Mouse (Mus musculus): ENCODE data around the gene Pkhd1.
"Not testable (repeated sequence)": the region's sequence is repeated elsewhere in the genome, so short reads cannot be mapped to it uniquely, and the experiment has no call there.

Pkhd1 gene

GRCm38 (mm10) chr1:20486087-20486486, 131.8 kb downstream of the Pkhd1 start:
- no peak for DNase-seq (ENCODE audit: low spot score in 2 of 2)

DNA sequence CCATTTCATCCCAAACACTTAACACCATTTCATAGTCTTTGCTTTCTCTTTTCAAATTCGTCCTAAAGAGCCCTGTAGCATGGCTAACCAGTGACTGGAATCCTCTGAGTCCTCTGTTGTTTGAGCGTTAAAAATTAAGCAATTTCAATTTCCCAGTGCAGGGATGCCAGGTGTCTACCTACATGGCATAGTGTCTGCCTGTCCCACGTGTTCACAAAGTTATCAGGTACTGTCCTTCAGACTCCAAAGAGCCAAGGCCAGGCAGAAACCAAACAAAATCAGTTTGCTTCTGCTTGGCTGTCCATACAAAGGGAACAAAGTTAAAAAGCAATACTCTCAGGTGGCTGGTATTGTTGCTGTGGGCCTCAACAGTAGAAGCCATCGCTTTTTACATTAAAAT, 136.0 kb downstream of the Pkhd1 start:
- DNase-seq (ENCODE audit: low spot score in 2 of 2), result no peak

DNA sequence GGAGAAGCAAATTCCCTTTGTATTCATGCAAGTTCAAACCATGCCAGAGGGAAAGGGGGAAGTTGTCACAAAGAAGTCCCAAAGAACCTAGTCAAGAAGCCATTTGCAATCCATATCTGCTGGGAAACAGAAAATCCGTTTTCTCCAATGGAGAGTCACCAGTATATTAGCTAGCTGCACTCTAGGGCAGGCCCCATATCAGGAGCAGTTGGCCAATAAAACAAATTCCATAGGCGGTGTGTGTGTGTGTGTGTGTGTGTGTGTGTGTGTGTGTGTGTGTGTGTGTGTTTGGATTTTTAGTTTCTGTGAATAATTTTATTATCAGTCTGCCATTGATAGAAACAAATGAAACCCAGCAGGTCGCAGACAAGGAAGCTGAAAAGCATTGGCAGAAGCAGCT, 139.2 kb downstream of the Pkhd1 start:
- DNase-seq (ENCODE audit: low spot score in 2 of 2), result no peak

- no peak for DNase-seq (ENCODE audit: low spot score in 2 of 2)
Observed at GRCm38 (mm10) chr1:20478266-20478659, 139.6 kb downstream of the Pkhd1 start.

DNA sequence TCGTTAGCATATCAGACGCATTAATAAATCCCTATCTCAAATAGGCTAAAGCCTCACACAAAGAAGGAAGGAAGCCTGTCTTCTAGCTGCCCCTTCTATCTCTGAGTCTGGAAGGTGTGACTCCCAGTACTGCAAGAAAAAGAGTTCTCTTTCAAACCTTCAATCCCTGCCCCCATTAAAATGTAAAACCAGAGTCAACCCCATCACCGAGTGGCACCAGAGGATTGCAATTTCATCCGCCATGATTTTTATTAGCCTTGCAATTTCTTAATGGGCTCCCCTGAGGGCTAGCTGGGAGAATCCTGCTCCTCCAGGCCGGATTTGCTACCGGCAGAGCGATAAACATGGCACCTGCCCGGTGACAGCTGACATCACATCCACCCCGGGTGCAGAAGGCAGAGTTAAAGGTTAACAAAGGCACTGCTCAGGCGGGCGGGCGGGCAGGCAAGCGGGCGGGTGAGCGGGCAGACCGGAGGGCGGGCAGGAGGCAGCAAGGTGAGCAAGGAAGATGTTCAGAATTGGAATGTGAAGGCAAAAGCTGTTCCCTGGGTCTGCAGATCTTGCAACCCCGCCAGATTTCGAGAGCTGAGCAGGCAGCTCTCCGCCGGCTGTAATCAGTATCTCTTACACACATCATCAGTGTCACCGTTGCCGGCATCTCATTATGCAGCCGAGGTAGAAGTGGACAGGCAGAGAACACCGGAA, 140.2 kb downstream of the Pkhd1 start:
- no peak for DNase-seq (ENCODE audit: low spot score in 2 of 2)

DNA sequence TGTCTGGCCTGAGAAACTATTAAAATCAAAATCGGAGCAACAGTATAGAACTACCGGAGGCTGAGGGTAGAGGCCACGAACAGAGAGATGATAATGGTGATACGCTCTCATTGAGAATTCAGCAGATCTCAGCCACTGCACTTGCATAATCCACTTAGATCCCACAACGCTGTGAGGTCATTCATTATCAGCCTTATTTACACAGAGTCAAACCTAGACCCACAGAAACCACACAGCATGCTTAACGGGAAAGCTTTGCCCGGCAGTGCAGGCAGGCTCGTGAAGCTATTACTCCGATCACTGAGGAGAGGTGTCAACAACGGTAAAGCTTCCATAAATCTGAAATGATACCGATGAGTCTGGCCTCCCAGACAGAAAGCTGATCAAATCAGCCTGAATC, 147.1 kb downstream of the Pkhd1 start:
- no peak for DNase-seq (ENCODE audit: low spot score in 2 of 2)

GRCm38 (mm10) chr1:20470317-20470716, 147.5 kb downstream of the Pkhd1 start:
- no peak for DNase-seq (ENCODE audit: low spot score in 2 of 2)

DNA sequence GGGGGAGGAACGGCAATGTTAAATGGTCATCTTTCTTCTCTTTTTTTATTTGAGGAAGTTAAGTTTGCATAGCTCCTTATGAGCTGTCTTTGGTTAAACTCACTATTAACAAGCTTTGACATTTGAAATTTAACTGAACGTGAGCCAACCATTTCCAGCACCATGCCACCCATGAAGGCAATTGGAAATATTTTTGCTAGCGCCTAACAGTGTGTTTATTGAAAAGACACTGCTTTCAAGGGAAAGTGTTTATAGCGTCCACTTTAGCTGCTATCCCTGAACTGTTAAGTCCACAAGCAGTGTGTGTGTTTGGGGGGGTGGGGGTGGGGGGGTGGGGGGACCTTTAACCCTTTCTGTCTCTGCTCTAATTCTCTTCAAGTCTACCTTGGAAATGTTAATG, 151.4 kb downstream of the Pkhd1 start:
- DNase-seq (ENCODE audit: low spot score in 2 of 2), result no peak

DNA sequence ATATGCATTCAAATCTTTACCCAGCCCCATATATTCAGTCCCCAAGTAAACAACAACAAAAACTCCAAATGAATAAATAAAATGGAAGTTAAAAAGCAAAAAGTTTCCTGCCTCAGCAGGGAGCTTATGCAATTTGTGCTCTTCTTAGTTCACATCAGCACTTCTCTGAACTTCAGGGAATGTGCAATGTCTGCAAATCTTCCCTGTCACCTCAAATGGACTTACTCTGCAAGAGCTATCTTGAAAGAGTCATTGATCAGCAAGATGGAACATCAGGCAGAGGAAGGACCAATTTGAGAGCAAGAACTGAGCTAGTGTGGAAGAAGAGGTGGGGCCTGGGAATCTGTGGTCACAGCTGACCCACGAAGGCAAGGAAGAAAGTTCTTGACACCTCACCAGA, 163.2 kb downstream of the Pkhd1 start:
- DNase-seq (ENCODE audit: low spot score in 2 of 2), result no peak

GRCm38 (mm10) chr1:20450074-20450473, 167.8 kb downstream of the Pkhd1 start:
- DNase-seq (ENCODE audit: low spot score in 2 of 2), result no peak

GRCm38 (mm10) chr1:20432026-20432425, 185.8 kb downstream of the Pkhd1 start:
- DNase-seq (ENCODE audit: low spot score in 2 of 2), result not testable (repeated sequence)

GRCm38 (mm10) chr1:20429056-20429394, 188.8 kb downstream of the Pkhd1 start:
- DNase-seq (ENCODE audit: low spot score in 2 of 2), result no peak

GRCm38 (mm10) chr1:20428370-20429055, 189.4 kb downstream of the Pkhd1 start:
- DNase-seq (ENCODE audit: low spot score in 2 of 2), result no peak

GRCm38 (mm10) chr1:20409411-20409967, 208.4 kb downstream of the Pkhd1 start:
- DNase-seq (ENCODE audit: low spot score in 2 of 2), result no peak

DNA sequence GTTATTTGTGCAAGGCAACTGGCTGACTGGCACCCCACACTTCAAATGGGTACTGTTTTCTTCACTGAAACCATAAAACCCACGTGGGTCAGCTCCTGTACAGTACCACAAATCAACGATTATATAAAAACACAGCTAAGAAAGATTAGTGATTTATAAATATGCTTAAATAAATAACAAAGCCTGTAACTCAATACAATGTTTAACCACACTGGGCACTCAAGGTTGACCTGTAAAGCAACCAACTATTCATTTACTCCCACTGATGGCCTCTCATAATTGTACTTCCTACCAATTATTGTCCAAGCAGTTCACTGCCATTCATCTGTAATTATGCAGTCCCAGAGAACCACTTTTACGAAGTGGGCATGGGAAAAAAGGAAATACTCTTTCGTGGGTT, 219.5 kb downstream of the Pkhd1 start:
- DNase-seq (ENCODE audit: low spot score in 2 of 2), result no peak

DNA sequence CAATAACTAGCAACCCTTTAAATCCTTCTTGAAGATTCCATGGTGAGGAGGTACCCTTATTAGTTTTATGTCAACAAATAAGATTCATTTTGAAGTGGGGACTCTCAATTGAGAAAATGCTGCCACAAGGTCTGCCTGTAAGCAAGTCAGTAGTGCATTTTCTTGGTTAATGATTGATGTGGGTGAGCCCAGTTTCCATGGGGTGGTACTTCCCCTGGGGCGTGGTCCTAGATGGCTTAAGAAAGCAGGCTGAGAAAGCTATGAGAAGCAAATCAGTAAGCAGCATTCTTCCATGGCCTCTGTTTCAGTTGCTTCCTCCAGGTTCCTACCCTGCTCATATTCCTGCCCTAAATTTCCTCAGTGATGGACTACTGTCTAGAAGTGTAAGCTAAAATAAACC, 253.4 kb downstream of the Pkhd1 start:
- DNase-seq (ENCODE audit: low spot score in 2 of 2), result no peak

- DNase-seq (ENCODE audit: low spot score in 2 of 2), result no peak
Observed at GRCm38 (mm10) chr1:20344651-20345050, 273.2 kb downstream of the Pkhd1 start.

- DNase-seq (ENCODE audit: low spot score in 2 of 2), result no peak
Observed at GRCm38 (mm10) chr1:20311485-20311884, 306.4 kb downstream of the Pkhd1 start.

DNA sequence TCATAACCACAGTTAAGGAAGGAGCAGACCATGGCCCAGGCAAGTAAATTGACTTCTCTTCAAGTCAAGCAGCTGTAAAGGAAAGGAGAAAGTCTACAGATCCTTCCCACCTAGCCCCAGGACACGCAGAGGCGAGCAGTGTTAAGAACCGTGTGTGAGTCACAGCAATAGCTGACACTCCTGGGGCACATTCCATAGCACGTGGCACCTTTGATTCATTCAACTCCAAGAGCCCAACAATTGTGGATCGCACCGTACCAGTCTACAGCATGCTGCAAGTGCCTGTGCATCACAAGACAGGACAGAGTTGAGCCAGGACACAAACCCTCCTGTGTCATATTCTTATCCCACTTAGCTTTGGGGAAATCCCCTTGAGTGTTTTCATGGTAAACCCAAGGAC, 306.9 kb downstream of the Pkhd1 start:
- no peak for DNase-seq (ENCODE audit: low spot score in 2 of 2)

GRCm38 (mm10) chr1:20306116-20306515, 311.7 kb downstream of the Pkhd1 start:
- DNase-seq (ENCODE audit: low spot score in 2 of 2), result no peak

- DNase-seq (ENCODE audit: low spot score in 2 of 2), result no peak
Observed at GRCm38 (mm10) chr1:20302943-20303578, 314.8 kb downstream of the Pkhd1 start.

- no peak for DNase-seq (ENCODE audit: low spot score in 2 of 2)
Observed at GRCm38 (mm10) chr1:20302187-20302942, 315.5 kb downstream of the Pkhd1 start.
